Mouse (Mus musculus): ENCODE results near the gene Olfr502.
"Not testable (repeated sequence)": the region's sequence is repeated elsewhere in the genome, so short reads cannot be mapped to it uniquely, and the experiment has no call there.

The Olfr502 gene

DNA sequence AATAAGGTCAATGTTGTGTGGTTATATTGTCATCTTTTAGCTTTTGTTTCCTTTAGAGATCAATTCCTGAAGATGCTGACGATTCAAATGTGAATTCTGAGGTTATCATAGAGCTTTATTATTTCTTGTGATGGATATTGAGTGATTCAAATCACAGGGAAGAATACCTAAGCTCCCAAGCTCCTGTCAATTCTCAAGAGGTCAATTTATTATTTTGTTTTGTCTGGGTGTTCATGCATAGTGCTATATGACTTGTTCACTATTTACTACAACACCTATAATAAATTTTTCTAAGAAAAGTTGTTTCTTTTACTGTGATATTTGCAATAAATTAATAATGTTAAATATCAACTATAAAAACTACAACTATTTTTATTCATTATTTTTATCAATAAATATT, at the start of gene Olfr502:
Gene Olfr502 (minus strand): TSS at position 101 of the 400 bp plus-strand sequence.
- no peak for DNase-seq

DNA sequence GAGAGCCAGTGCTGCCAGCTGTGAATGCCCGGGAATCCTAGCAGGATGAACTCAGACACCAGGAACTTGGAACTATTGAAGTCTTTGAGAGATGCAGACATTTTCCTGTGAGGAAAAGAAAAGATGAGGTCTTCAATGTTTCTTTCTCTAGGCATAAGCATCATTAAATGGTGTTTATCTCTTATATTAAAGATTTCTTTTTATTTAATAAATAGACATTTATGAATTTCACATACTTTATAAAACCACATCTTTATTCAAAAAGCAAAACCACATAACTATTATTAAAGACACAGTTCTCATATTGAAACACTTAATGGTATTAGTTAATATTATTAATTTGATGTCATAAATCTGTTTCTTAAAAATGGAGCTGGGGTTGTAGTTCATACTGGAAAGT, 40.8 kb upstream of the Olfr502 start, which contains the start of gene Olfr504:
Gene Olfr504 (minus strand): TSS at position 101 of the 400 bp plus-strand sequence.
- DNase-seq = no peak

DNA sequence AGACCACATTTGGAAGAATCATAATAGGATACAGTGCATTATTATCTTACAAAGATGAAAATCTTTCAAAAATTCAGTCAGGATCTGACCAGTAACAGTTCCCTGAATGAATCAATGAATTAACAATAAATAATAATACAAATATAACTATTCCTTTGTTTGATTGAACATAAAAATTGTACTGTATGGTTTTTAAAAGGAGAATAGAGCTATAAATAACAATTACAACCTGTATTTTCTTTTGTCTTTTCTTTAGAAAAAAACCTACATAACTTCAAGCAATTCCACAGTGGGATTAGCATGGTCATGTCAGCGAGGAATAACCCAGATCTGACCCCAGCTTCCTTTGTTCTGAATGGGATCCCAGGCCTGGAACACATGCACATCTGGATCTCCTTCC, 19.4 kb upstream of the Olfr502 start, which contains the start of gene Olfr503:
Gene Olfr503 (plus strand): TSS at position 301 of the 400 bp plus-strand sequence.
- DNase-seq = not testable (repeated sequence)

DNA sequence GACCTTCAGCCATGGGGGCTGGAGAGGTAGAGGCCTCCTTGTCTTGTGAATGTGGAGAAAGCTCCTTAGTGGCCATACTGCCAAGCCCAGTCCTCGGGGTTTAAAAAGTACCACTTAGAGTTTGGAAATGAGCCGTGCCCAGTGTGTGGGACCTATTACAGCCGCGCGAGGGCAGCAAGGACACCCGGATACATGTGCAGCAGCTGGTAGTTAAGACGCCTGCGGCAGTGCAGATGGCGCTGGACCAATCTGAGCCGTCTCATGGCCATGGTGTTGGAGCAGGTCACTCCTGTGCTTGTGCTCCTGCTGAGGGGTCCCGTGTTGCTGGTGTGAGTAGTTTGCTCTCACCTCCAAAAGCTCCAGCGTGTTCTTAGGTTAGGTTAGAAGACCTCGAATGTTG, 17.6 kb upstream of the Olfr502 start:
- DNase-seq = no peak

Data from retina, postnatal 1 day (tissue).